Mouse (Mus musculus): ENCODE measurements at regions not wholly inside any gene's neighbourhood (a gene's known extent, or its start where the extent isn't known, plus 50 kb on each side); places are given as distances from the start of the nearest gene placed in this dataset.

GRCm38 (mm10) chr10:9377440-9378101 is 297.4 kb downstream of the Samd5 start:
- Histone ChIP-seq H3K4me3 (replicated peaks in 1 of 3; ENCODE audit: low read depth in 2 of 3, low read length in 2 of 3, poor library complexity in 1 of 3) (no peak overlapping the region), H3K36me3 (replicated peaks in 1 of 2; ENCODE audit: control insufficient read depth in 1 of 2, insufficient read depth in 1 of 2, low read length in 1 of 2) (no peaks in the 10 kb centered on the region)
- TF ChIP-seq PAX5 (IDR thresholded peaks at IDR 0.05; ENCODE audit: low read length) (no peak), SIN3A (IDR thresholded peaks at IDR 0.05; ENCODE audit: low read length) (no peak), KAT2A (IDR thresholded peaks at IDR 0.05; ENCODE audit: insufficient replicate concordance, low read length) (no peak), CTCF (conservative IDR thresholded peaks at IDR 0.05 in 1 of 2, IDR thresholded peaks at IDR 0.05 in 1 of 2; ENCODE audit: low read depth in 2 of 2, low read length in 2 of 2) (no peak), UBTF (IDR thresholded peaks at IDR 0.05; ENCODE audit: low read depth, low read length) (no peak), MAFK (IDR thresholded peaks at IDR 0.05; ENCODE audit: insufficient replicate concordance, low read length) (no peak)

GRCm38 (mm10) chr10:9362306-9362865 is 312.6 kb downstream of the Samd5 start:
- H3K27me3 ChIP-seq (replicated peaks) = no peaks in the 10 kb centered on the region
- H3K4me2 ChIP-seq (ENCODE audit: insufficient read depth, low read depth, poor library complexity, severe bottlenecking) = no peak overlapping the region
- H3K9me3 ChIP-seq (replicated peaks; ENCODE audit: low read length) = no peaks in the 10 kb centered on the region
- H3K36me3 ChIP-seq (replicated peaks in 1 of 2; ENCODE audit: control insufficient read depth in 1 of 2, insufficient read depth in 1 of 2, low read length in 1 of 2) = no peaks in the 10 kb centered on the region
- H3K4me3 ChIP-seq (replicated peaks in 1 of 3; ENCODE audit: low read depth in 2 of 3, low read length in 2 of 3, poor library complexity in 1 of 3) = no peak overlapping the region
- H3K79me2 ChIP-seq (replicated peaks; ENCODE audit: control insufficient read depth, extremely low read depth, insufficient read depth, poor library complexity, severe bottlenecking) = no peaks in the 10 kb centered on the region
- TF ChIP-seq KAT2A (IDR thresholded peaks at IDR 0.05; ENCODE audit: insufficient replicate concordance, low read length) (no peak), MAZ (IDR thresholded peaks at IDR 0.05; ENCODE audit: low read depth, low read length) (no peak), SMC3 (IDR thresholded peaks at IDR 0.05; ENCODE audit: low read depth, low read length) (no peak), RCOR1 (conservative IDR thresholded peaks at IDR 0.05; ENCODE audit: low read depth, low read length) (no peak), ZMIZ1 (IDR thresholded peaks at IDR 0.05; ENCODE audit: low read depth, low read length) (no peak), RAD21 (IDR thresholded peaks at IDR 0.05; ENCODE audit: low read depth, low read length) (no peak), USF2 (conservative IDR thresholded peaks at IDR 0.05; ENCODE audit: low read depth, low read length) (no peak), JUND (conservative IDR thresholded peaks at IDR 0.05; ENCODE audit: low read depth, low read length) (no peak)
- DNase-seq (ENCODE audit: extremely low read depth) = no peak
- H3K9ac ChIP-seq (ENCODE audit: insufficient read depth, low read depth) = no peak overlapping the region
- H3K27ac ChIP-seq (ENCODE audit: insufficient read depth, low read depth) = no peak overlapping the region
- no peaks in the 10 kb centered on the region for H3K4me1 ChIP-seq (ENCODE audit: control insufficient read depth in 1 of 2, insufficient read depth in 2 of 2)
- dilution Hi-C loops (cut with MboI; ENCODE audit: extremely low pct_ligation_motif_present, extremely low pct_unique_long_range_greater_than_20kb, low sequenced_read_pairs) = no loop called here
- in situ Hi-C loops (cut with MboI; ENCODE audit: low pct_ligation_motif_present, low pct_unique_long_range_greater_than_20kb, low sequenced_read_pairs) = no loop called here

More at GRCm38 (mm10) chr10:9377440-9378101, 297.4 kb downstream of the Samd5 start:
- Histone ChIP-seq H3K9me3 (replicated peaks; ENCODE audit: low read length) (no peaks in the 10 kb centered on the region), H3K9ac (ENCODE audit: insufficient read depth, low read depth) (no peak overlapping the region), H3K27me3 (replicated peaks) (no peaks in the 10 kb centered on the region), H3K79me2 (replicated peaks; ENCODE audit: control insufficient read depth, extremely low read depth, insufficient read depth, poor library complexity, severe bottlenecking) (no peaks in the 10 kb centered on the region), H3K4me2 (ENCODE audit: insufficient read depth, low read depth, poor library complexity, severe bottlenecking) (no peak overlapping the region), H3K4me1 (ENCODE audit: control insufficient read depth in 1 of 2, insufficient read depth in 2 of 2) (no peaks in the 10 kb centered on the region), H3K27ac (ENCODE audit: insufficient read depth, low read depth) (no peak overlapping the region)
- in situ Hi-C loops (cut with MboI; ENCODE audit: low pct_ligation_motif_present, low pct_unique_long_range_greater_than_20kb, low sequenced_read_pairs) (no loop called here), dilution Hi-C loops (cut with MboI; ENCODE audit: extremely low pct_ligation_motif_present, extremely low pct_unique_long_range_greater_than_20kb, low sequenced_read_pairs) (no loop called here)
- no peak for DNase-seq (ENCODE audit: extremely low read depth)

Data from CH12.LX (cell line).